Mouse (Mus musculus) embryonic fibroblast, embryonic 13.5 days (primary cell): ENCODE results near the gene Tanc1. TPM values are rescaled to one million over a fixed set of nuclear protein-coding genes. Genes with fewer than 3 reads are reported as not detected.

Source experiments
- H3K27ac ChIP-seq: 2 replicates; pipeline ENCODE4 v1.5.1; 2012; ENCODE audit warnings: low read length, control low read depth, inconsistent platforms; ENCODE audit not compliant: insufficient read depth
- H3K4me1 ChIP-seq: 2 replicates; pipeline ENCODE4 v1.6.1; 2011; ENCODE audit warnings: low read length; ENCODE audit not compliant: control insufficient read depth, insufficient read depth
- H3K4me3 ChIP-seq: 2 replicates; pipeline ENCODE4 v1.5.1; 2011; ENCODE audit warnings: mild to moderate bottlenecking, control low read depth, low read length; ENCODE audit not compliant: insufficient read depth
- CTCF ChIP-seq: IDR thresholded peaks from 2 replicates; pipeline ENCODE4 v1.5.1; 2011; ENCODE audit warnings: mild to moderate bottlenecking, control low read depth, low read length, moderate library complexity, borderline replicate concordance; ENCODE audit not compliant: insufficient read depth
- POLR2A ChIP-seq: IDR thresholded peaks from 2 replicates; pipeline ENCODE4 v1.6.1; 2011; ENCODE audit warnings: low read depth, mild to moderate bottlenecking, control low read depth, low read length, moderate library complexity
- polyA plus RNA-seq: library from polyadenylated mRNA; stranded (reverse); fragments of >200 nt; gene quantifications from 2 replicates; pipeline ENCODE4 v1.2.4, GENCODE M21; 2011; ENCODE audit warnings: low read depth; ENCODE audit not compliant: missing spikeins, insufficient read length

Tanc1 gene
- polyA plus RNA-seq, 1 experiment: 66.1 TPM

- no peak for TF ChIP-seq POLR2A
- peaks cover 2% of the 10 kb centered on the region; the same call in 1 of the 2 replicates for H3K4me1 ChIP-seq
- peak overlapping the region; percentile 75 for H3K4me3 ChIP-seq
- H3K27ac ChIP-seq: no peak overlapping the region
Measured at GRCm38 (mm10) chr2:59881404-59881803, 269.6 kb downstream of the Tanc1 start.

DNA sequence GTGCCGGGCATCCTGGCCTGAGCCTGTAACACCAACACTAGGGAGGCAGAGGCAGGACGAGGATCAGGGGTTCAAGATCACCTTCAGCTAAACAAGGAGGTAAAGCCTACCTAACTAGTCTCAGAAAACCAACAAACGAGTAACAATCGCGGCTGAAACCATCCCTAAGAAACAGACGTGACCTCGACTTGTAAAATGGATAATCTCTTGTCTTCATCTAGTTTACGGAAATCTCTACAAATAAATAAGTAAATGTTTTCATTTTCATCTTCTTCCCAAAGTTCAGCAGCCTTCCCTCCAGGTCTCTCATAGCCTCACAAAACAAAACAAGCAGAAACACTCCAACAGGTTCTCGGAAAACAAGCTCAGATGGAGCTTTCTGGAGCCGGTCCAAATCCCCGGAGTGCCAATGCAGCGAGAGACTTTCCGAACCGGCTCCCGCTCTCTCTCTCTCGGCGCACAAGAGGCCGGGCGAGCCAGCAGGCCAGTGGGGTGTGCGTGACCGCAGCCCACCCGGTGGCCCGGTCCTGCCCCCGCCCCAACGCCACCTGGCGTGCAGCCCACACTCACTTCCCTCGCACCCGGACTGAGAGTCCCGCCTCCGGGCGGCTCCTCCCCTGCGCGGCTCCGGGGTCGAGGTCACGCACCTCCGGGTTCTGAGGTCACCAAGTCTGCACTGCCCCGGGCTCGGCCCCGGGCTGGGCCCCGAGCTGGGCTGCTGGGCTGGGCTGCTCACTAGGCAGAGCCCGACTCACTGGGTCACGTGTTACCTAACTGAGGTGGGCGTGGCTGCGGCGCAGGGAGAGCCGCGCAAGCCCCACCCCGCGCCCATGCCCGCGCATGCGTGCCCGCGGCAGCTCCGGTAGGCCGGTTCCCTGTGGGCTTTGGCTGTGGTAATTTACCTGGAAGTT is 270.2 kb downstream of the Tanc1 start, which contains the start of gene Wdsub1:
Gene Wdsub1, minus strand, starts transcription at position 761 of the 911 bp plus-strand sequence.
- Histone ChIP-seq H3K4me1 (peaks cover 2% of the 10 kb centered on the region; the same call in 1 of the 2 replicates), H3K4me3 (peak within 1 kb of the TSS; percentile 75), H3K27ac (peak within 1 kb of the TSS; percentile 5; the same call in 1 of the 2 replicates)
- peak; percentile 55 for TF ChIP-seq POLR2A
- no peak for TF ChIP-seq CTCF

GRCm38 (mm10) chr2:59882742-59883281 is 271.0 kb downstream of the Tanc1 start:
- H3K4me1 ChIP-seq: peaks cover 2% of the 10 kb centered on the region; the same call in 1 of the 2 replicates
- no peak overlapping the region for H3K4me3 ChIP-seq
- TF ChIP-seq CTCF (no peak), POLR2A (no peak)
- H3K27ac ChIP-seq: no peak overlapping the region

GRCm38 (mm10) chr2:59889699-59890098 is 277.9 kb downstream of the Tanc1 start:
- Histone ChIP-seq H3K4me1 (no peaks in the 10 kb centered on the region), H3K27ac (no peak overlapping the region), H3K4me3 (no peak overlapping the region)
- no peak for TF ChIP-seq POLR2A

Other genes starting within 250 kb of the Tanc1 start
- gene Dapl1, start 127.4 kb upstream of the Tanc1 start, polyA plus RNA-seq: not detected in 2 replicates